Mouse (Mus musculus): ENCODE measurements around the gene Prkcd.
"Not testable (repeated sequence)": the region's sequence is repeated elsewhere in the genome, so short reads cannot be mapped to it uniquely, and the experiment has no call there.

The Prkcd gene

GRCm38 (mm10) chr14:30596407-30596806 lies 29.6 kb downstream of the Prkcd start:
- DNase-seq = no peak

- DNase-seq = no peak
These were observed 30.3 kb downstream of the Prkcd start for GRCm38 (mm10) chr14:30595576-30596313.

- DNase-seq = no peak
These were observed 31.8 kb downstream of the Prkcd start for GRCm38 (mm10) chr14:30594092-30594695.

GRCm38 (mm10) chr14:30593279-30594091 lies 32.5 kb downstream of the Prkcd start:
- DNase-seq = peak; percentile 67

GRCm38 (mm10) chr14:30591417-30591816 lies 34.6 kb downstream of the Prkcd start:
- DNase-seq = peak; percentile 60

GRCm38 (mm10) chr14:30590918-30591317 lies 35.1 kb downstream of the Prkcd start:
- no peak for DNase-seq

- no peak for DNase-seq
These were observed 35.9 kb downstream of the Prkcd start for GRCm38 (mm10) chr14:30590041-30590645.

- DNase-seq = no peak
These were observed 39.1 kb downstream of the Prkcd start for GRCm38 (mm10) chr14:30586780-30587461.

GRCm38 (mm10) chr14:30585323-30585722 lies 40.7 kb downstream of the Prkcd start:
- no peak for DNase-seq

GRCm38 (mm10) chr14:30584497-30585251 lies 41.3 kb downstream of the Prkcd start:
- no peak for DNase-seq

- no peak for DNase-seq
These were observed 41.9 kb downstream of the Prkcd start for GRCm38 (mm10) chr14:30584077-30584476.

GRCm38 (mm10) chr14:30581238-30581637 lies 44.8 kb downstream of the Prkcd start:
- no peak for DNase-seq

GRCm38 (mm10) chr14:30579882-30580281 lies 46.1 kb downstream of the Prkcd start:
- no peak for DNase-seq

GRCm38 (mm10) chr14:30579180-30579579 lies 46.8 kb downstream of the Prkcd start:
- DNase-seq = no peak

- DNase-seq = not testable (repeated sequence)
These were observed 48.5 kb downstream of the Prkcd start for GRCm38 (mm10) chr14:30577303-30578062.

GRCm38 (mm10) chr14:30576260-30576659 lies 49.8 kb downstream of the Prkcd start:
- DNase-seq = no peak

- no peak for DNase-seq
These were observed 50.2 kb downstream of the Prkcd start for GRCm38 (mm10) chr14:30575791-30576190.

- DNase-seq = peak; percentile 75
These were observed 51.9 kb downstream of the Prkcd start for GRCm38 (mm10) chr14:30573983-30574584.

GRCm38 (mm10) chr14:30573235-30573634 lies 52.8 kb downstream of the Prkcd start:
- DNase-seq = no peak

- DNase-seq = no peak
These were observed 53.8 kb downstream of the Prkcd start for GRCm38 (mm10) chr14:30572253-30572652.

GRCm38 (mm10) chr14:30570303-30570702 lies 55.7 kb downstream of the Prkcd start:
- no peak for DNase-seq

Data from cerebellum, adult 9-10 months (tissue).